Mouse (Mus musculus) kidney, embryonic 14.5 days (tissue): Measurements from ENCODE around the gene Cldn1. TPM values are rescaled to one million over a fixed set of nuclear protein-coding genes. Genes with fewer than 3 reads are reported as not detected.

Source experiments
- ATAC-seq: fragments of 200-750 bp; cut with Nextera tagmentation; 2 replicates; pipeline ENCODE4 v1.8.0; 2017; ENCODE audit warnings: moderate number of reproducible peaks, mild to moderate bottlenecking, moderate TSS enrichment, moderate library complexity; ENCODE audit not compliant: low FRiP score, low TSS enrichment
- H3K27ac ChIP-seq: fragments of 300-500 bp; sonication (generic); 2 replicates; pipeline ENCODE4 v1.5.1; 2014; ENCODE audit warnings: low read depth, mild to moderate bottlenecking, low read length, moderate library complexity, mixed read lengths
- H3K27me3 ChIP-seq: fragments of 300-500 bp; sonication (generic); 2 replicates; pipeline ENCODE4 v1.6.1; 2014; ENCODE audit warnings: mild to moderate bottlenecking, low read length; ENCODE audit not compliant: control insufficient read depth, insufficient read depth
- H3K36me3 ChIP-seq: fragments of 300-500 bp; sonication (generic); 2 replicates; pipeline ENCODE4 v1.6.1; 2014; ENCODE audit warnings: low read length, mixed read lengths; ENCODE audit not compliant: control insufficient read depth, insufficient read depth
- H3K4me1 ChIP-seq: fragments of 300-500 bp; sonication (generic); 2 replicates; pipeline ENCODE4 v1.6.1; 2014; ENCODE audit warnings: low read length, mixed read lengths; ENCODE audit not compliant: control insufficient read depth, insufficient read depth
- H3K4me2 ChIP-seq: fragments of 300-500 bp; sonication (generic); replicated peaks from 2 replicates; pipeline ENCODE4 v1.6.1; 2014; ENCODE audit warnings: low read depth, mild to moderate bottlenecking, low read length
- H3K4me3 ChIP-seq: fragments of 300-500 bp; sonication (generic); 2 replicates; pipeline ENCODE4 v1.5.1; 2014; ENCODE audit warnings: mild to moderate bottlenecking, low read length
- H3K9ac ChIP-seq: fragments of 300-500 bp; sonication (generic); 2 replicates; pipeline ENCODE4 v1.6.1; 2014; ENCODE audit warnings: low read depth, mild to moderate bottlenecking, low read length, moderate library complexity
- H3K9me3 ChIP-seq: fragments of 300-500 bp; sonication (generic); 2 replicates; pipeline ENCODE4 v1.6.1; 2016; ENCODE audit warnings: low read length; ENCODE audit not compliant: control insufficient read depth
- WGBS: fragments of 180-500 bp; shearing (Covaris S2); extraction: QIAGEN DNeasy Blood & Tissue Kit; methylation state at CpG from one replicate; pipeline ENCODE4 v1.1.7; 2014; 5-methylcytosine and 5-hydroxymethylcytosine counted together
- polyA plus RNA-seq: library from polyadenylated mRNA; unstranded; fragments of >200 nt; fragmentation: Nextera tagmentation; extraction: Ambion mirVana; gene quantifications from 2 replicates; pipeline ENCODE4 v1.2.1, GENCODE M21; 2014

Cldn1 gene
- 22.2 and 32.5 TPM in 2 replicates for polyA plus RNA-seq

GRCm38 (mm10) chr16:26371325-26372053 lies at the start of gene Cldn1:
Gene Cldn1 (minus strand): TSS chr16:26371841.
- H3K4me3 ChIP-seq, result peak within 1 kb of the TSS; percentile 52
- peak within 1 kb of the TSS; percentile 88 for H3K4me2 ChIP-seq
- no peaks in the 10 kb centered on the region for H3K4me1 ChIP-seq
- no peaks in the 10 kb centered on the region for H3K9me3 ChIP-seq
- 4% methylated on average over 33 of the region's 33 CpGs for WGBS
- H3K27me3 ChIP-seq, result no peaks in the 10 kb centered on the region; the same call in 1 of the 2 replicates
- peak within 1 kb of the TSS; percentile 52 for H3K9ac ChIP-seq
- H3K27ac ChIP-seq, result no peak within 1 kb of the TSS
- ATAC-seq, result peak; percentile 92
- no peaks in the 10 kb centered on the region for H3K36me3 ChIP-seq

DNA sequence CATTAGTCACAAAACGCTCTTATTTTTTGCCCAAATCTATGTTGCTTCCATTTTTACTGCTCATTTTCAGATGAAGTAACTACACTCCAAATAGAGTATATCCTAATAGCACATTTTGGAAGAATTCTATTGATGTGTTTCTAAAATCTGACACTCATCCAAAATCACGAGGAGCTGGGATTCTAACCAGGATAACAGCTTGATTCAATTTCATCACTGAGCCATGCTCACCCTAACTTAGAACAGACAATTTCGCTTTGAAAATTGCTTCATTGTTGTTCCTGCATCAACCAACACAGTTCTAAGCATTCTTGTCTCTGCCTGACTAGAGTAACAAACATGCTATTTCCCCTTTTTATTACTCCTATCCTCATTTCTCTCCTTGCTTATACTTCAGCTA lies 47.0 kb upstream of the Cldn1 start:
- no peaks in the 10 kb centered on the region for H3K36me3 ChIP-seq
- no peak overlapping the region for H3K4me2 ChIP-seq
- H3K4me3 ChIP-seq, result no peak overlapping the region
- H3K9ac ChIP-seq, result no peak overlapping the region
- H3K27ac ChIP-seq, result no peak overlapping the region
- no peaks in the 10 kb centered on the region for H3K9me3 ChIP-seq
- no peaks in the 10 kb centered on the region for H3K4me1 ChIP-seq
- no peaks in the 10 kb centered on the region for H3K27me3 ChIP-seq
- ATAC-seq, result no peak
- WGBS, result 88% methylated on average over 3 of the region's 3 CpGs

- 25% methylated on average over 1 of the region's 1 CpGs for WGBS
- no peak for ATAC-seq
- Histone ChIP-seq H3K4me2 (no peak overlapping the region), H3K9me3 (no peaks in the 10 kb centered on the region), H3K36me3 (no peaks in the 10 kb centered on the region), H3K9ac (no peak overlapping the region), H3K27me3 (no peaks in the 10 kb centered on the region), H3K4me3 (no peak overlapping the region), H3K27ac (no peak overlapping the region), H3K4me1 (0 out of 2 replicates have a peak, but pooled peaks cover 6% of the 10 kb centered on the region)
Measured at GRCm38 (mm10) chr16:26404070-26404469, 32.4 kb upstream of the Cldn1 start.

DNA sequence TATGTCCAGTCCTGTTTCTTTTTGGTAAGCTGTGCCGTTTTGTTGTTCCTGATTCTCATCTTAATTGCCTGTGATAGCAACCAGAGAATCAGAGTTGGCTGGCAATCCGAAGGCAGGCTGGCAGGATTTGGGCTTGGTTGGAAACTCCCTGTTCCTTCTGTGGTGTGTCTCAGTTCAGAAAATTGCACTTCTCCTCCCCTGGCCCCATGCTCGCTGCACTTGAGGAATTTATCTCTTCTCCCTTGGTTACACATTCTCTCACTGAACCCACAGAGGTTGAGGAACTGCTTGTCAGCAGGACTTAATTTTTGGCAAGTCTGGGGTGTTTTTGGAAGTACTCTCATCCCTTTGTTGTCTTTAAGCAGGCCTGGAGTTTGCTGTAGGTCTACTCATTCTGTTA lies 29.3 kb upstream of the Cldn1 start:
- 0 out of 2 replicates have a peak, but pooled peaks cover 6% of the 10 kb centered on the region for H3K4me1 ChIP-seq
- no peaks in the 10 kb centered on the region for H3K27me3 ChIP-seq
- H3K9ac ChIP-seq, result no peak overlapping the region
- no peaks in the 10 kb centered on the region for H3K36me3 ChIP-seq
- H3K4me2 ChIP-seq, result no peak overlapping the region
- peak overlapping the region; percentile 25; the same call in 1 of the 2 replicates for H3K27ac ChIP-seq
- no peaks in the 10 kb centered on the region for H3K9me3 ChIP-seq
- H3K4me3 ChIP-seq, result no peak overlapping the region
- peak; percentile 87 for ATAC-seq
- 38% methylated on average over 3 of the region's 3 CpGs for WGBS

DNA sequence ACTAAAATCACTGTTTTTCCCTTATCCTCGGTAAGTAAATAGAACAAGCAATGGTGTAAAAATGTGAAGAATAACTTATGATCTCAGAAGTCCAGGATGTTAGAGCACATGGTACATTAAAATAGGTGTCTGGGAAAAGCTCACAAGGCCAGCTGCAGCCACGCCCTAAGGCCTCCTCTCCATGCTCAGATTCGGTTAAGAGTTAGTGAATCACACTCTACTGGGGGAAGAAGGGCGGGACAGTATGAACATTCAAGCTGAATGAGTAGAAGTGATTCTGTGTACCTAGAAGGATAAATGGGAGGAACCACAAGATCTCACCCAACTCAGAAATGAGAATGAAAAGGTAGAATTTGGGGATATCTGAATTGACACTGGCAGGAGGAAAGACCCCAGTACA lies 28.9 kb upstream of the Cldn1 start:
- Histone ChIP-seq H3K4me2 (no peak overlapping the region), H3K27me3 (no peaks in the 10 kb centered on the region), H3K27ac (peak overlapping the region; percentile 2; the same call in 1 of the 2 replicates), H3K4me3 (no peak overlapping the region), H3K4me1 (0 out of 2 replicates have a peak, but pooled peaks cover 6% of the 10 kb centered on the region), H3K36me3 (no peaks in the 10 kb centered on the region), H3K9me3 (no peaks in the 10 kb centered on the region), H3K9ac (no peak overlapping the region)
- no peak for ATAC-seq
- WGBS, result 72% methylated on average over 4 of the region's 4 CpGs

DNA sequence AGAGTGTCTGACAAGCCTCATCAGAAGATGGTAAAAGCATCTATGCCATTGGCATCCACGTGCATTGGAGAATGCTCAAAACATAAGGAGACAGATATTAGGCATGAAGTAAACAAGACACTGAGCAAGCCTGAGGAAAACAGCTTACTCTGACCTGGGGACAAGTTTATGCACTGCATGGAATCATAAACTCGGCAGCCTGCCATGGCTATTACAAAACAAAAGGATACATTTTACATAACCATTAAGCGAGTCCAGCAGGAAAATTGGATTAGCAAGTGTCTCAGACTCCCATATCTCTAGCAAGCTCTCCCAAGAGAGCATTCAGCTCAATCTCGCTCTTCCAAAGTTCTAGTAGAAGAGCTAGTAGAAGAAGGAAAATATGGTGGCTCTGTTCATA lies 19.3 kb upstream of the Cldn1 start:
- H3K27me3 ChIP-seq, result no peaks in the 10 kb centered on the region
- H3K27ac ChIP-seq, result no peak overlapping the region
- no peaks in the 10 kb centered on the region for H3K9me3 ChIP-seq
- H3K4me2 ChIP-seq, result no peak overlapping the region
- no peaks in the 10 kb centered on the region for H3K36me3 ChIP-seq
- no peak overlapping the region for H3K4me3 ChIP-seq
- no peaks in the 10 kb centered on the region for H3K4me1 ChIP-seq
- ATAC-seq, result no peak
- no peak overlapping the region for H3K9ac ChIP-seq
- WGBS, result 82% methylated on average over 4 of the region's 4 CpGs

DNA sequence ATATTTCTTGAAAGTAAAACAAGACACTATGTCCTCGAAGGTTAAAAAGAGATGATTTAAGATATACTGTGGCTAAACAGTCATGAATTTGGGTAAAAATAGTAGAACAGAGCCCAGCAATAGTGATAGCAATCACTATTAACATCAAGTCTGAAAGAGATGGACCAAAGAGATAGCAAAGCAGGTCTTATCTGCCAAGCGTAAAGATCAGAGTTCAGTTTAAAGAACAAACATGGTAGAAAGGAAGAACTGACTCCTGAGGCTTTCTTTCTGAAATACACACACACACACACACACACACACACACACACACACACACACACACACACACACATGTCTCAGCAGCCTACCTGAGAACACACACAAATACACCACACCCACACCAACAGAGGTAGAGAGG lies 14.5 kb upstream of the Cldn1 start:
- no peaks in the 10 kb centered on the region for H3K4me1 ChIP-seq
- no peaks in the 10 kb centered on the region for H3K36me3 ChIP-seq
- H3K9me3 ChIP-seq, result no peaks in the 10 kb centered on the region
- H3K9ac ChIP-seq, result no peak overlapping the region
- WGBS, result 53% methylated on average over 2 of the region's 2 CpGs
- no peak overlapping the region for H3K27ac ChIP-seq
- H3K4me2 ChIP-seq, result no peak overlapping the region
- no peak overlapping the region for H3K4me3 ChIP-seq
- H3K27me3 ChIP-seq, result no peaks in the 10 kb centered on the region
- no peak for ATAC-seq

- H3K4me3 ChIP-seq, result no peak overlapping the region
- H3K9ac ChIP-seq, result no peak overlapping the region
- ATAC-seq, result no peak
- no peak overlapping the region for H3K27ac ChIP-seq
- H3K4me1 ChIP-seq, result no peaks in the 10 kb centered on the region
- no peak overlapping the region for H3K4me2 ChIP-seq
- H3K27me3 ChIP-seq, result no peaks in the 10 kb centered on the region
- no peaks in the 10 kb centered on the region for H3K9me3 ChIP-seq
- no peaks in the 10 kb centered on the region for H3K36me3 ChIP-seq
- 83% methylated on average over 5 of the region's 5 CpGs for WGBS
Measured at GRCm38 (mm10) chr16:26384112-26384649, 12.5 kb upstream of the Cldn1 start.

DNA sequence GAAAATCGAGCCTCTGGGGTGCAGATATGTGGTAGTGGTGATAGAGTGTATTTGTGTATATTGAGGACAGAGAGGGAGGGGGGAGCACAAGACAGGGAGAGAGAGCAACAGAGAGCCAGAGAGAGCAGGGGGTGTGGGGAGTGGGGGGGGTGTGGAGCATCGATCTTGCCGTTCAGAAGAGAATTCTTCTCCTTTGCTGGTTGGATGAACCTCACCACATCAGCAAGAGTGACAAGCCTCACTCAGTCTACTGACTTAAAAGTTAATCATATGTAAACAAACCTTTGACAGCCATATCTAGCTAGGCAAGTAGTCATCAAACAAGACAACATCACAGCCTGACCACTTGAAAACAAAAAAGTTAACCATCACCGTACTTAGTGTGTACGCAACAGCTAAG lies 5.5 kb upstream of the Cldn1 start:
- H3K27ac ChIP-seq, result no peak overlapping the region
- WGBS, result 84% methylated on average over 5 of the region's 5 CpGs
- no peaks in the 10 kb centered on the region for H3K9me3 ChIP-seq
- no peak for ATAC-seq
- H3K4me3 ChIP-seq, result no peak overlapping the region
- H3K4me2 ChIP-seq, result no peak overlapping the region
- no peaks in the 10 kb centered on the region for H3K4me1 ChIP-seq
- H3K9ac ChIP-seq, result no peak overlapping the region
- no peaks in the 10 kb centered on the region for H3K36me3 ChIP-seq
- H3K27me3 ChIP-seq, result no peaks in the 10 kb centered on the region; the same call in 1 of the 2 replicates
